Mouse (Mus musculus) mouse trophoblast stem cell (cell line): ENCODE results near the gene Csf2ra.
"Not testable (repeated sequence)": the region's sequence is repeated elsewhere in the genome, so short reads cannot be mapped to it uniquely, and the experiment has no call there.

Experiments
- in situ Hi-C, 2 experiments: fragments of 300-500 bp; cut with MseI, MboI; formaldehyde crosslinking; loops; 2 replicates in 1 of 2; 3 replicates in 1 of 2; pipeline ENCODE4 v1.15.1; 2025

Gene Csf2ra

GRCm38 (mm10) chr19:61224678-61225525, 3.3 kb downstream of the Csf2ra start:
- in situ Hi-C loops = no loop called here

- in situ Hi-C loops = no loop called here
Observed at GRCm38 (mm10) chr19:61223706-61224328, 4.4 kb downstream of the Csf2ra start.

DNA sequence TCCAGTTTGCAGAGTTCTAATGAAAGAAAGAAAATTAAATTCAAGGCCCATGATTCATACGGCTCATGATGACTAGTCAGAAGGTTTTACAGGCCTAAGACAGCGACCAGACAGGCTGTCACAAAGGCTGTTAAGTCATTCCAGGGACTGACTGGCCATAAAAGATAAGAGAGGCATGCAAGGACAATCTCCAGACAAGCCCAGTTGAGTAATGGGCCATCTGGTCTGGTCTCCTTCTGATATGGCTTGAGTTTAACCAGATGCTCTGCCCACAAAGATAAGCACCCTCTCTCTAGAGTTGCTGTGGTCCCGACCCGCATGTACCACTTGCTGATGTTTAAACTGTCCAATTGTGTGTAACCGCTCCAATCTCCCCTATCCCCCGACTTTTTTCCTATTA, 20.7 kb downstream of the Csf2ra start:
- in situ Hi-C loops = not testable (repeated sequence)

DNA sequence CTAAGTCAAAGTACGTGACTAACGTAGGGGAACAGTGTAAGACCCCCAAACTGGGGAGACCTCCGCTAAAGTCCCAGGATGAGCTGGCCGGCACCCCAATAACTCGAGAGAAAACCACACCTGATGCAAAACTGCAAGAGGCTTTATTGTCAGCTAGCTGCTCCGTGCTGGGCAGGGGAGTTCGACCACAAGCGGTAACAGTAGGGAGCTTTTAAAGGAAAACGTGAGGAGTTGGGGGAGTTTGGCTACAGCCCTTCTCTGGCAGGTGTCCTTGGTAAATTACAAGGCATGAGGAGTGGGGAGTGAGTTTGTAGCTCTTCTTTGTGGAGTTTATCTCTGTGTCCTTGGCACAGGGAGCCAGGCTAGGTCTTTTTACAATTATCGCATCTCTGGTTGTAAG, 28.4 kb downstream of the Csf2ra start:
- in situ Hi-C loops = loop anchor here (5.0 kb wide), 1 partner anchor 67 kb away; no protein-coding TSS in a partner anchor

DNA sequence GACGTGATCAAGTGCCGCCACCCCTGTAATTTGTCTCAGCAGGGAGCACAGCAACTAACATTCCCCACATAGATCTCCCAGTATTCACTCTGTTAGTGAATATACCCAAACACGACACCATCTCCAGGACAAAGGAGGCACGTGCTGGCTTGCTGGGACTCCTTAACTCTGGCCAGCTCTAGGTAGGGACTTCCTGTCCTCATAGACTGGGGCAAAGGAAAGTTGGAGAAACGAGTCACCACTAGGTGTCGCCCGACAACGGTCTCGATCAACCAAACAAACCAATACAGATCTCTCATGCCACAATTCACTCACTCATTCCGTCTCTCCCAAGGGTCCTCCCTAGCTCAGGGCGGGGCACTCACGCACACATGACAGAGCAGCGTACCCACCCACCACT, 28.9 kb downstream of the Csf2ra start:
- in situ Hi-C loops = loop anchor here in 1 of 2 experiments (5.0 kb wide), 1 partner anchor 68 kb away; no protein-coding TSS in a partner anchor

- in situ Hi-C loops = not testable (repeated sequence)
Observed at GRCm38 (mm10) chr19:61183590-61183989, 44.6 kb downstream of the Csf2ra start, which contains the start of gene Gm6020. Gene Gm6020, plus strand, starts transcription at chr19:61183890.

DNA sequence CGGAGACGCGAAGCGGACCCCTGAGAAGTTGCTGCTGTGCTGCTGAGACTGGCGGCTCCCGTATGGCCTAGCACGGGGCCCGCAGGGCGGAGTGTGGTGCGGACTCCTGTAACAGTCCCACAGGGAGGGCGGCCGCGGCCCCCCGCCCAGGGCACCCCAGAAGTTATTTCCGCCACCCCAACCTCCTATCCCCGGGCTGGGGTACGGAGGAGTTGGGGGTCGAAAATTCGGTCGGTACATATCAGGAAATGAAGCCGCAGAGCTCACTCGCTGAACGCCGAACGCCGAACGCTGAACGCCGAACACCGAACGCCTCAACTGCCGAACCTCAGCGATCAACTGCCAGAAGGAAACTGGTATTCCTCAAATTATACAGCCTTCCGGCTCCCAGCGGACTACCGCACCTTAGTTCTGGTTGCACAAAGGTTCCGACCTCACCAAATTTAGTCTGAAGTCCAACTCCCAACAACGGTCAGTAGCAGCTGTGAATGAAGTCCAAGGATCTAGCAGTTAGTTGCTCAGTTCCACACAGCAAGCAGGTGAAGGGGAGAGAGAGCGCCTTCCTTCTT, 52.4 kb downstream of the Csf2ra start, which contains the start of gene Gm7102:
TSS of gene Gm7102 (minus strand) at position 554 of the 569 bp plus-strand sequence.
- in situ Hi-C loops = no loop called here
